Mouse (Mus musculus) lung, postnatal 0 days (tissue): ENCODE measurements around the gene P2ry14. TPM values are rescaled to one million over a fixed set of nuclear protein-coding genes. Genes with fewer than 3 reads are reported as not detected.
"Not testable (repeated sequence)": the region's sequence is repeated elsewhere in the genome, so short reads cannot be mapped to it uniquely, and the experiment has no call there.

Source experiments
- ATAC-seq: fragments of 200-750 bp; cut with Nextera tagmentation; 2 replicates; pipeline ENCODE4 v1.8.0; 2017; ENCODE audit warnings: moderate library complexity
- DNase-seq: peaks from one replicate; pipeline ENCODE4 v3.0.0-alpha.2; 2016; ENCODE audit warnings: low spot score
- H3K27ac ChIP-seq: fragments of 300-500 bp; sonication (generic); 2 replicates; pipeline ENCODE4 v1.5.1; 2014; ENCODE audit warnings: antibody characterized with exemption, mild to moderate bottlenecking, low read length, mixed read lengths
- H3K27me3 ChIP-seq: fragments of 300-500 bp; sonication (generic); replicated peaks from 2 replicates; pipeline ENCODE4 v1.6.1; 2014; ENCODE audit warnings: low read length, mixed read lengths; ENCODE audit not compliant: insufficient read depth
- H3K36me3 ChIP-seq: fragments of 300-500 bp; sonication (generic); 2 replicates; pipeline ENCODE4 v1.6.1; 2014; ENCODE audit warnings: low read length, mixed read lengths; ENCODE audit not compliant: insufficient read depth
- H3K4me1 ChIP-seq: fragments of 300-500 bp; sonication (generic); 2 replicates; pipeline ENCODE4 v1.6.1; 2014; ENCODE audit warnings: antibody characterized with exemption, low read depth, low read length, mixed read lengths; ENCODE audit not compliant: insufficient read depth
- H3K4me2 ChIP-seq: fragments of 300-500 bp; sonication (generic); replicated peaks from 2 replicates; pipeline ENCODE4 v1.6.1; 2014; ENCODE audit warnings: low read depth, mild to moderate bottlenecking, low read length, moderate library complexity, mixed read lengths
- H3K4me3 ChIP-seq: fragments of 300-500 bp; sonication (generic); 2 replicates; pipeline ENCODE4 v1.5.1; 2014; ENCODE audit warnings: low read depth, low read length
- H3K9ac ChIP-seq: fragments of 300-500 bp; sonication (generic); replicated peaks from 2 replicates; pipeline ENCODE4 v1.6.1; 2014; ENCODE audit warnings: low read depth, mild to moderate bottlenecking
- H3K9me3 ChIP-seq: fragments of 300-500 bp; sonication (generic); 2 replicates; pipeline ENCODE4 v1.6.1; 2016; ENCODE audit warnings: low read length, mixed read lengths
- CTCF ChIP-seq: IDR thresholded peaks from 2 replicates; pipeline ENCODE4 v1.5.1; 2016; ENCODE audit warnings: antibody characterized with exemption, mild to moderate bottlenecking
- EP300 ChIP-seq: IDR thresholded peaks from 2 replicates; pipeline ENCODE4 v1.6.1; 2016; ENCODE audit warnings: antibody characterized with exemption, mild to moderate bottlenecking, control low read depth
- WGBS: fragments of 180-500 bp; shearing (Covaris S2); extraction: QIAGEN DNeasy Blood & Tissue Kit; methylation state at CpG from one replicate; pipeline ENCODE4 v1.1.7; 2014; 5-methylcytosine and 5-hydroxymethylcytosine counted together
- polyA plus RNA-seq: library from polyadenylated mRNA; unstranded; fragments of >200 nt; fragmentation: Nextera tagmentation; extraction: Ambion mirVana; gene quantifications from 2 replicates; pipeline ENCODE4 v1.2.1, GENCODE M21; 2015

P2ry14 gene
- polyA plus RNA-seq, 1 experiment from 2014 or later = 65.2 TPM

- H3K9me3 ChIP-seq = no peaks in the 10 kb centered on the region
- no peak overlapping the region for H3K27ac ChIP-seq
- no peak for TF ChIP-seq EP300
- no peak for TF ChIP-seq CTCF
- DNase-seq (no peak), ATAC-seq (no peak)
- H3K27me3 ChIP-seq = no peaks in the 10 kb centered on the region
- H3K4me3 ChIP-seq = no peak overlapping the region
- no peak overlapping the region; the same call in 1 of the 2 replicates for H3K4me2 ChIP-seq
- 47% methylated on average over 7 of the region's 7 CpGs for whole genome bisulfite sequencing
- H3K9ac ChIP-seq = no peak overlapping the region
- H3K4me1 ChIP-seq = no peaks in the 10 kb centered on the region
- no peaks in the 10 kb centered on the region for H3K36me3 ChIP-seq
Measured at GRCm38 (mm10) chr3:59121780-59122449, 31.5 kb downstream of the P2ry14 start.

GRCm38 (mm10) chr3:59121067-59121730 lies 32.2 kb downstream of the P2ry14 start:
- Histone ChIP-seq H3K27ac (no peak overlapping the region), H3K4me2 (no peak overlapping the region; the same call in 1 of the 2 replicates), H3K36me3 (no peaks in the 10 kb centered on the region), H3K4me3 (no peak overlapping the region), H3K4me1 (no peaks in the 10 kb centered on the region), H3K9ac (no peak overlapping the region), H3K9me3 (no peaks in the 10 kb centered on the region), H3K27me3 (no peaks in the 10 kb centered on the region)
- WGBS = 25% methylated on average over 7 of the region's 7 CpGs
- ATAC-seq (peak; percentile 42), DNase-seq (no peak)
- TF ChIP-seq EP300 (no peak), CTCF (no peak)

GRCm38 (mm10) chr3:59113973-59114517 lies 39.4 kb downstream of the P2ry14 start:
- H3K4me1 ChIP-seq = no peaks in the 10 kb centered on the region
- no peak overlapping the region for H3K9ac ChIP-seq
- no peaks in the 10 kb centered on the region for H3K36me3 ChIP-seq
- H3K4me2 ChIP-seq = no peak overlapping the region
- no peaks in the 10 kb centered on the region for H3K27me3 ChIP-seq
- peak; percentile 33; the same call in 1 of the 2 replicates for ATAC-seq
- TF ChIP-seq CTCF = no peak
- WGBS = 64% methylated on average over 8 of the region's 8 CpGs
- H3K4me3 ChIP-seq = no peak overlapping the region
- H3K27ac ChIP-seq = no peak overlapping the region
- H3K9me3 ChIP-seq = no peaks in the 10 kb centered on the region
- DNase-seq = no peak

- not testable (repeated sequence) for H3K27ac ChIP-seq, H3K4me3 ChIP-seq, H3K36me3 ChIP-seq, H3K4me1 ChIP-seq, H3K9me3 ChIP-seq, ATAC-seq, H3K27me3 ChIP-seq, H3K9ac ChIP-seq, H3K4me2 ChIP-seq, DNase-seq
- 89% methylated on average over 4 of the region's 4 CpGs for WGBS
Measured at GRCm38 (mm10) chr3:59113291-59113690, 40.1 kb downstream of the P2ry14 start.

GRCm38 (mm10) chr3:59111944-59112343 lies 41.5 kb downstream of the P2ry14 start:
- Histone ChIP-seq H3K4me2 (no peak overlapping the region), H3K4me1 (no peaks in the 10 kb centered on the region), H3K9me3 (no peaks in the 10 kb centered on the region), H3K27ac (no peak overlapping the region), H3K27me3 (no peaks in the 10 kb centered on the region), H3K4me3 (no peak overlapping the region), H3K9ac (no peak overlapping the region), H3K36me3 (no peaks in the 10 kb centered on the region)
- DNase-seq (no peak), ATAC-seq (no peak)
- TF ChIP-seq CTCF = no peak
- no peak for TF ChIP-seq EP300
- 76% methylated on average over 3 of the region's 3 CpGs for WGBS

GRCm38 (mm10) chr3:59109834-59110233 lies 43.6 kb downstream of the P2ry14 start:
- not testable (repeated sequence) for H3K4me2 ChIP-seq, H3K4me1 ChIP-seq, H3K36me3 ChIP-seq, DNase-seq, H3K27me3 ChIP-seq, H3K9ac ChIP-seq, H3K4me3 ChIP-seq, H3K27ac ChIP-seq, ATAC-seq, H3K9me3 ChIP-seq
- 100% methylated on average over 3 of the region's 3 CpGs for WGBS
